Mouse (Mus musculus): ENCODE data around the gene Saysd1.
A peak's percentile ranks its signal among the peaks of the same experiment; 100 is the strongest.

Gene Saysd1

GRCm38 (mm10) chr14:20138484-20139355, at the start of gene Saysd1:
Saysd1 (minus strand) TSS chr14:20138534.
- no peak for DNase-seq

DNA sequence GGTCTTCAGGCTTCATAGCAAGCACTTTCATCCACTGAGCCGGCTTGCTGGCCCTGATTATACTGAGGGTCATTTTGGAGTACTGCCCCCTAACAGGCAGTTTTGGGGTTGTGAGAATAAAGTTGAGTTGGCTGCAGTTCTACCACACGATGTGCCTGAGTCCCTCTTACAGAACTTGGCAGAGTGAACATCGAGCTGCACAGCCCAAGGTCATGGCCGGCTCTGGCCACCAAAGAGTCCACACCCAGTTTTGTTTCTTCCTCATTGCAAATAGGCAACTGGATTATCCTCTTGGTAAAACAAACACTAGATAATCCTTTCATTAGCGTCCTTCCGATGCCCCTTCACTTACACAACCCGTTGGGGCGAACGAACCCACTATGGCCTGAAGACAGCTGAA, 47.1 kb upstream of the Saysd1 start:
- DNase-seq: no peak

GRCm38 (mm10) chr14:20183701-20184100, 45.4 kb upstream of the Saysd1 start:
- no peak for DNase-seq

- no peak for DNase-seq
Measured at GRCm38 (mm10) chr14:20182596-20182995, 44.3 kb upstream of the Saysd1 start.

DNA sequence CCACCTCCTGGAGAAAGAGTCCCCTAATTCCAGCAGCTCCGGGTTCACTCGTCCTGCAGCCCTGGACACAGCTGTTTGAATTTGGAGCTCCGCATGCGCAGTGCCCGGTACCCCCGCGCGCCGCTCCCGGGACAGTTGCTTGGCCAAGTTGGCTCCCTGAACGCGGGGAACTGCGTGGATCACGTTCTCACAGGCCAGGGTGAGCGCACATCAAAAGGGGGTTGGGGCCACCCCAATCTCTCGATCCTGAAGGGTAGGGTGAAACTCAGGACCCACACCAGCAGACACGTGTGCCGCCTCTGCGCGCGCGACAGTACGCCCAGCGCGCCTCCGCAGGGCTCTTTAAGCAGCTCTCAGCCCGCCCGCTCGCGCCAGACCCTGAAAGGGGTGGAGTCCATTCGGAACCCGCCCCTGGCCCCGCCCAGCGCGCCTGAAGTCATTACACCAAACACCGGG, 43.2 kb upstream of the Saysd1 start, which contains the start of gene Kcnk5:
Kcnk5 (minus strand) TSS at position 344 of the 456 bp plus-strand sequence.
- peak; percentile 96 for DNase-seq

DNA sequence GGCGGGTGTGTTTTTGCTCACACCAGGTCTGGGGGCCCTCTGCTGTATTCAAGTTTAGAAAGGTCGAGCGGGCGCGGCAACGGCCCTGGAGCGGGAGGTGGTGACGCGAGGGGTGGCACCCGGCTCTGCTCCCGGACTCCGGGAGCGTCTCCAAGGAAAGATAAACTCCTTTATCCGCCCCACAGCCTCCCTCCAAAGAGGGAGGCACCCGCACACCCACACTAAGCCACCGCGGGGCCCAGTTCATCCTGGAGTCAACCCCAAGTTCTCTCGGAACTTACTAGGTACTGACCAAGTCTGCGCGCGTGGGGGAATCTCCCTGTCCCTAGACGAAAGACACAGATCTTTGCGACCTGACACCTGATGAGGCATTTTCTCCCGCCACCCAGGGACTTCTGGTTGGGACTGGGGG, 42.4 kb upstream of the Saysd1 start:
- peak in 1 of 2 experiments; percentile 59 for DNase-seq

- no peak for DNase-seq
Measured at GRCm38 (mm10) chr14:20180304-20180703, 42.0 kb upstream of the Saysd1 start.

DNA sequence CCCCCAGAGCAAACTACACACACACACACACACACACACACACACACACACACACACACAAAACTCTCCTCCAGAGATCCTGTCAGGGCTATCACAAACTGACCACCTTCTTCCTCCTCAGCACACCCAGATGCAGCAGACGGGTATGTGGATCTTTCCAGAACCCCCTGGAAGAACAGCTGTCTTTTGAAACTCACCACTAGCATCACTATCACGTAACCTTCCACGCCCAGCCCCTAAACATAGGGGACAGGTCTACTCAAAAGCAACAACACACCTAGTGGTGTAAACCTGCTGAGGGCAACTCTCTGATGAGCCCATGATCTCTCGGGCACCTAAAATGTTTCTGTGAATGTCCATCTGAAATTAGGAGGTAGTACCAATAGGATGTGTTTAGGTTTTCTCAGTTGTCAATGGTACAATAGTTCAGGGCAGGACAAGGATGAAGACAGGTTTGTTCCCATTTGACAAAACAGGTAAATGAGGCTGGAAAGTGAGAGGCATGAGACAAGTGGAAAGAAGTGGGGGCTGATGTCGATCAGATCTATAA, 41.5 kb upstream of the Saysd1 start:
- no peak for DNase-seq

DNA sequence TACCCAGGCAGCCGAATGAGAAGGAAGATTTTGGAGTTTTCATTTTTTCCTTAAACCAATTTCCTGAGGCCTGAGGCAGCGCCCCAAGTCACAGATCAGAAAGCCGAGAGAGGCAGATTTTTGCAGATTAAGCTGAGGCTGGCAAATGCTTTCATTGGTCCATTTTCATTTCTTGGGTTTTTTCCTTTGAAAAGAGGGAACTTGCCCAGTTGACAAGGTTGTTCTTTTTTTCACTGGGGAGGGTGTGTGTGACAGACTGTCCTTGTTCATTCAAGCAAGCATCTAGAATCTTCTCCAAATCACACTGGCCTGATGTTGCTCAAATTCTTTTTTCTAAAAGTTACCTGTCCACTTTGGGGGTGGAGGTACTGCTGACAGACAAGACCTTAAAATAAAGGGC, 40.7 kb upstream of the Saysd1 start:
- no peak for DNase-seq

GRCm38 (mm10) chr14:20178593-20178992, 40.3 kb upstream of the Saysd1 start:
- DNase-seq: no peak

GRCm38 (mm10) chr14:20177494-20178123, 39.3 kb upstream of the Saysd1 start:
- DNase-seq: no peak

- DNase-seq: no peak
Measured at GRCm38 (mm10) chr14:20175705-20176104, 37.4 kb upstream of the Saysd1 start.

DNA sequence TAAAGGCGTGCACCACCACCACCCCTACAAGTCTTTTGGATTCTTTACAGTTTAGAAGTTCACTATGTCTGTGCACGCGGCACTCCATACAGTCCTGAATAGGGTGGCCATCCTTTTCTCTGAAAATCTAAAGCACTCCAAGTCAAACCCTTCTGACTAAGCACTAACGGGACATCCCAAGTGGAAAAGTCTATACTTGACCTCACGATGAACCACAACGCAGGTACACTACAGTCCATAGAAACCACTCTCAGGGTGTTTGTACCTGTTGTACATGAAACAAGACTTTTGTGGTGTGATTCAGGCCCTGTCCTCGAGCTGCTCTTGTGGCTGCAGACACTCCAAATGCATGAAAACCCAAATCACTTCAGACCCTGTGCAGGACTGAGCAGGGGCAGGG, 36.8 kb upstream of the Saysd1 start:
- DNase-seq: no peak

DNA sequence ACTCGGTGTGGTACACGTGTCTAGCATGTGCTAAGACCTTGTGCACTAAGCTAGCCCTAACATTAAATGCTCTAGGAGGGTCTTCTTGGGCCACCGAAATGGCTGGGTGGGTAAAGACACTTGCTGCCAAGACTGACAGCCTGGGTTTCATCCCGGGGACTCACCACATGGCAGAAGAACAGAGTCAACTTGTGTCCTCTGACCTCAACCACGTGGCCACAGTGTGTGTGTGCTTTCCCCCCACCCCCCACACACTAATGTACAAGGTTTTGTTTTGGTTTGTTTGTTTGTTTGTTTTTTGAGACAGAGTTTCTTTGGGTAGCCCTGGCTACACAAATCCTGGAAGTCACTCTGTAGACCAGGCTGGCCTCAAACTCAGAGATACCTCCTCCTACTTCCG, 36.4 kb upstream of the Saysd1 start:
- no peak for DNase-seq

GRCm38 (mm10) chr14:20173873-20174490, 35.6 kb upstream of the Saysd1 start:
- no peak for DNase-seq

GRCm38 (mm10) chr14:20172924-20173323, 34.6 kb upstream of the Saysd1 start:
- no peak for DNase-seq

- no peak for DNase-seq
Measured at GRCm38 (mm10) chr14:20172509-20172908, 34.2 kb upstream of the Saysd1 start.

DNA sequence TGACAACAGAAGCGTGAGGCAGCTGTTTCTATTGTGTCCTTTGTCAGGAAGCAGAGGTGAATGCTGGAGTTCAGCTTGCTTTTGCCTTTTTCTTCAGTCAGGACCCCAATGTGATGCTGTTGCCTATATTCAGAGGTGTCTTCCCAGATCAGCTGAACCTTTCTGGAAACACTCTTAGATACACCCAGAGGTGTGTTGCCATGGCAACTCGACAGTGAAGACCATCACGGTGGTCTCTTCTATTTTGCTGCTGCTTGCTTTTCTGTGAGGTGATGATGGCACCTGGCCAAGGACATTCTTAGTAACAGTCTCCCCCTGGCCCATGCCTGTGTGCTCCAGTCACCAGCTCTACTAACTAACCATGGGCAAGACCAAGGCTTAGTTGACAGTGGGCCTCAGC, 33.5 kb upstream of the Saysd1 start:
- DNase-seq: no peak

GRCm38 (mm10) chr14:20169251-20169650, 30.9 kb upstream of the Saysd1 start:
- DNase-seq: no peak

GRCm38 (mm10) chr14:20168478-20168877, 30.1 kb upstream of the Saysd1 start:
- no peak for DNase-seq

DNA sequence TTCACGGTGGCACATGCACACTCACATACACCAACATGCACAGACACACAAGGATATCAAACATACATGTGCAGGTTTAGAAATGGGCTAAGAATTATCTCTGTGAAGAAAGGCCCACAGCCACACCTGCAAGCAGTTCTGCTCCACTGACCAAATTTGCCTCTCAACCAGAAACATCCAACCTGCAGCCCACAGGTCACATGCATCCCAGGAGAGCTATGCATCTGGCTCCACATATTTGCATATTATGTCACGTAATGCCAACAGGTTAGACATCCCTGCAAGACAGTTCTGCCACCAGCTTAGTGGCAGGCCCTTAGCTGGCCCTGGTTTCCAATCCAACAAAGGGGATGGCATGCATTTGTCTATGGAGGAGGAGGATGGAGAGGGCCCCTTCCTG, 29.7 kb upstream of the Saysd1 start:
- no peak for DNase-seq

DNA sequence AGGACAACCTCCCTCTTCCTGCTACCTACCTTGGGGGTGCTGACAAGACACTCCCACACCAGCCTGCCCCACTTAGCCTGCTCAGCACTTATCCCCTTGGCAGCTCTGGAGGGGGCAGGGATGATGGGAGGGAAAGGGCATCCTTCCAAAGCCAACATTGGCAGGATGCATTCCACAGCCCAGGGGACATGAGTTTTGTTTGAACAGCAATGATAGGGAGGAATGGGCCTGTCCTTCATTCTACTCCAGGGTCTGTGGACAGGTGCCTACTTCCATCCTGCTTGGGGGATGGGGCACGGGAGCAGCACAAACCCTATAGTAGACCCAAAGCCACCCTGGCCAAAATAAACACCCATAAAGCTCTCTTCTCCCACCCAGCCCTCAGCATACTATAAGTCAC, 27.1 kb upstream of the Saysd1 start:
- DNase-seq: peak; percentile 59 to 78

DNA sequence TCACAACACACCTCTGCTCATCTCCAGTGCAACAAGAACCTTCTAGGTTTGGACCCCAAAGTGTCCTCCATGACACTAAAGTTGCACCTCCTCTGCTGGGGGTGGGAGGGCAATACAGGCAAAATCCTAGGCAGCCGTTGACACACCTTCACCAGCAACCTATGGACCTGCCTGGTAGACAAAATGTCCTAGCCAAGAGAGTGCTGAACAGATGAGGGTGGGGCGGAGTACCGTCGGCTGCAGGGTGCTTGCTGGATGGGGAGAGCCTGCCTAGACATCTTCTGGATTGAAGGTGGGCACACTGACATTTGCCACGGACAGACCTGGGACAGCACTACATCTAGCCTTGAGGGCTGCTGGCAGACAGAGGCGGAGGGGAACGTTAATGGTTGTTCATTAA, 26.1 kb upstream of the Saysd1 start:
- no peak for DNase-seq
